Mouse (Mus musculus): ENCODE data around the gene Tgfb3. TPM values are rescaled to one million over a fixed set of nuclear protein-coding genes. Genes with fewer than 3 reads are reported as not detected.

Gene Tgfb3
- total RNA-seq, 2 experiments from 2014 or later, result 11.9 to 13.8 TPM

DNA sequence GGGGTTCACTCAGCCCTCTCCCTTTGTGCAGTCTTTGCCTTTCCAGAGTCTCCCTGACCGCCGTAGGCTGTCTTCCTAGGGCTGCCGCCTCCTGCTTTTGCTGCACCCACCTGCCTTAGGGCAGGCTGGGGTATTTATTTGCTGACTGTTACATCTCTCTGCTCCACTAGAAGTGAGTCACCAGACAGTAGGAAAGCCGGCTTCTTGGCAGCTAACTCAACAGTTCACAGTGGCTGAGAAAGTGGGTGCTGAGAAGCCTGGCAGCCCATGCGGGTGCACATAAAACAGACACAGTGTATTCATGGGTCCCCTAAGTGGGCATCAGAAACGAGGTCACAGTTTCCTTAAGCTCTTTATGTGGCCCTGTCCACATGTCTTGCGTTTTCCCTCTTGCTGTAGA, 7.0 kb upstream of the Tgfb3 start:
- intact Hi-C loops (cut with DNase I), result no loop called here
- DNase-seq (ENCODE audit: low spot score in 2 of 2), result peak; percentile 63 to 65

DNA sequence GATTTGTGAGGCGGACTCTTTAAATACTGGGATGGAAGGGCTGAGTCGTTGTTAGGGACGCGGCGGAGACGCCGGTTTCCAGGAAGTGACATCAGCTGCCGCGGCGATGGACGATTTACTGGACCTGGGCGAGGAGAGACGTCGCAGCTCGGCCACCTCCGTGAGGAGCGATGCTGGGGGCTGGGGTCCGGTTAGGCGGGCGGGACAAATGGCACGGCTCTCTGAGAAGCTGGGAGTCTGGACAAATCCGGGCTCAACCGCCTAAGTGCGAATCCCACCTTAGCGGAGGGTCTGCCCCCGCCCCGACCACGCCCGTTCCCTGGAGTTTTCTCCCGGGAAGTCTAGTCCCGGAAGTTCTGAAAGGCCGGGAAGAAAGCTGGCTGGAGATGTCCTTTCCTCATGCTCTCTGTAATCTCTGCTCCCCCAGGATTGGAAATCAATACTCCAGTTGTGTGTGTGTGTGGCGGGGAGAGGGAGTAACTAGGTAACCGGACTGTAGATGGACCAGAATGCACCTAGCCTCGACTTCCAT, 3.7 kb upstream of the Tgfb3 start, which contains the start of gene Ift43:
Ift43 (plus strand) TSS at position 61 of the 532 bp plus-strand sequence.
- intact Hi-C loops (cut with DNase I), result no loop called here
- DNase-seq (ENCODE audit: low spot score in 2 of 2), result peak; percentile 74 to 83

DNA sequence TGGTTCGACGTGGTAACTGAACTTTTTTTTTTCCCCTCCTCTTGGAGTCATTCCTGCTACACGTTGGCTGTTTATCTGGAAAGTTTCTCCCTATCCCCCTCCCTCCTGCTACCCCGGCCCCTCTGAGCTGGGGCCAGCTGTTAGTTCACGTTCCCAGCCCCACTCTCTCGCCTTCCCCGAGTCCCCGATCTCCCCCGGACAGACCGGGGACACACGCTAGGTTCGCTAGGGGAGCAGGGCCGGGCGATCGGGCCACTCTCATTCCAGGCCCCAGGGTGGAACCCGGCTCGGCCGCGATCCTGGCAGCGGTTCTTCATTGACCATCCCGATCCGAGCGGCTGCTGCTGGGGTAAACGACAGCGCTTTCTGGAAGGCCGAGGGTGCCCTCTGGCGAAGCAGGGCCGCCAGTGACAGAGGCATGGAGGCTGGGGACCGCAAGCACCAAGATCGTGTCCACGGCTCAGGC, 394 bp upstream of the Tgfb3 start:
- DNase-seq (ENCODE audit: low spot score in 2 of 2), result peak; percentile 90 to 92
- intact Hi-C loops (cut with DNase I), result loop anchor here (1.0 to 5.0 kb wide), 6 partner anchors 57 to 332 kb away; partner anchors contain the start of gene Flvcr2

DNA sequence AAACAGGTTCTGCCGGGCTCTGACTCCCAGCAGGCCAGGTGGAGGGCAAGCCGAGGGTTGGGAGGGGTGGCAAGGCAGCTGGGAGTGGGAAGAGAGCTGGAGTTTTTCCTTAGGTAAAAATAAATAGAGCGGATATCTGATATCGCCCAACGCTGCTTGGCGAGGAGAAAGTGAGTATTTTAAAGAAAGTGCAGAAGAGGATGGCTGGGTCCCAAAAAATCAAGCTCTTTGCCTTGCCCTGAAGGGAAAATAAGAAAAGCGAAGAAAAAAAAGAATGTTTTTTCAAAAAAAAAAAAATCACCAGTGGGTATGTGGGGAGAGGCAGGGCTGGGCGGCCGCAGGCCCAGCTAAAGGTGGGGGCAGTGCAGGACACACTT, 677 bp downstream of the Tgfb3 start:
- no peak for DNase-seq (ENCODE audit: low spot score in 2 of 2)
- intact Hi-C loops (cut with DNase I), result loop anchor here (5.0 kb wide), 5 partner anchors 56 to 331 kb away; partner anchors contain the start of gene Flvcr2

DNA sequence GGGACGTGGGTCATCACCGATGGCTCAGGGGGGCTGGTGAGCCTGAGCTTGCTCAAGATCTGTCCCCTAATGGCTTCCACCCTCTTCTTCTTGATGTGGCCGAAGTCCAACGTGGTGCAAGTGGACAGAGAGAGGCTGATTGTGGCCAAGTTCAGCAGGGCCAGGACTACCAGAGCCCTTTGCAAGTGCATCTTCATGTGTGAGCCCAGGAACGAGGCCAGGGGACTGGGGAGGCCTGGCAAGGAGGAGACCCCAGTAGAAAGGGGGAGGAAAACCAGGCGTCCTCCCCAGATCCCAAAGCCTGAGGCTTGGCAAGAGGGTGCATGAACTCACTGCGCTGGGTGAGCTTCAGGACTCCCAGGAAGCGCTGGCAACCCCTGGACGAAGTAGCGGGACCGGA, 1.1 kb downstream of the Tgfb3 start:
- no peak for DNase-seq (ENCODE audit: low spot score in 2 of 2)
- intact Hi-C loops (cut with DNase I), result loop anchor here (5.0 kb wide), 5 partner anchors 55 to 330 kb away; partner anchors contain the start of gene Flvcr2

DNA sequence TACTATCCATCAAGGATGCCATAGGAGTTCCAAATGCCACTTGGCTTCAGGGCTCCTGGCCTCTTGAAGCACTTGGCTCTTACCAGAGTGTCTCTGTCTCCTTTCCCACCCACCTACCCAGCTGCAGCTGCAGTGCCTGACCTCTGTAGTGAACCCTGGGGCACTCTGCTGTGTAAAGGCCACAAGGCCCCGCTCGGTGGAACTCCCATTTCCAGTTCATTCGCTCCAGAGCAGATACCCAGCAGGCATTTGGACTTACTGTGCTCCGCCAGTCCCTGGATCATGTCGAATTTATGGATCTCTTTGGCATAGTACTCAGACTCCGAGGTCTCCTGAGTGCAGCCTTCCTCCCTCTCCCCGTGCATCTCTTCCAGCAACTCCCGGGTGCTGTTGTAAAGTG, 1.5 kb downstream of the Tgfb3 start:
- intact Hi-C loops (cut with DNase I), result loop anchor here (5.0 kb wide), 5 partner anchors 55 to 330 kb away; partner anchors contain the start of gene Flvcr2
- DNase-seq (ENCODE audit: low spot score in 2 of 2), result no peak

DNA sequence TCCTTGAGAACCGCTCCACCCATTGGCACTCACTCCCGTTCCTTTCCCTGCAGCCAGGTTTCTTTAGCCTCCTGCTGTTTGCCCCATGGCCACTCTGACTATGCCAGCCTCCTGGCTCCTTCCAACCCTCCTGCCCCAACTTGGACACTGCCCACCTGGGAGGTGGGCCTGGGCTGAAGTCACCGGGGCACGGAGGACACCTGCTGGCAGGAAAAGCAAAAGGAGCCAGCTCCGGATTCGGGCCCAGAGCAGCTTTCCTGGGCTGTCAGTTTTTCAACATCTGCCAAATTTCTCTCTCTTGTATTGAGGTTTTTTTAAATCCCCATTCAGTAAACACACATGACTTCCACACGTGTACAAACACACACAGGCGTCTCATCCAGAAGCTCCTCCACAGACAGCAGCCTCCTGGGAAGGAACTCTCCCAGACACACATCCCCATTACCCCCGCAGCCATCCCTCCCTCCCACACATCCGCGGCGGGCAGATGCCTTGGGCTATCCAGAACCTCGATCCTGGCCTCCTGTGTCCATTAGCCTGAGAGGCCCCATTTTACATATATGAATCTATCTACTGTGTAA, 2.4 kb downstream of the Tgfb3 start:
- peak; percentile 40 to 61 for DNase-seq (ENCODE audit: low spot score in 2 of 2)
- intact Hi-C loops (cut with DNase I), result loop anchor here (5.0 kb wide), 5 partner anchors 54 to 329 kb away; partner anchors contain the start of gene Flvcr2

DNA sequence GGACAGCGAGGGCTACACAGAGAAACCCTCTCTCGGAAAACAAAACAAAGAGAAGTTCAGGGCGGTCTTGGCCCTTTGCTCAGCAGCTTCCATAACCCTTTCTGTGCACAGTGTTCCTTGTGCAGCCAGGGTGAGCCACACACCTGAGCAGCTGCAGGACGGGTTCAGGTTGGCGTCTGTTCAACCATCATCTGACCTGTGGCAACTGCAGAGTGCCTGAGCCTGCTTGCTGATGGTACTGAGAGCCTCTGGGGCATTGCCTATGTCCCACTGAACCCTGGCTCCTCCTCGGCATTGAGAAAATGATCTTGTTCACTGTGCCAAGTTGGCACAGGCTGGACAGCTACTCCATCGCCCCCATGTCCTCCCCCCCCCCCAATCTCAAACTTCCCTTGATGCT, 3.5 kb downstream of the Tgfb3 start:
- DNase-seq (ENCODE audit: low spot score in 2 of 2), result no peak
- intact Hi-C loops (cut with DNase I), result loop anchor here (5.0 kb wide), 5 partner anchors 53 to 328 kb away; partner anchors contain the start of gene Flvcr2

DNA sequence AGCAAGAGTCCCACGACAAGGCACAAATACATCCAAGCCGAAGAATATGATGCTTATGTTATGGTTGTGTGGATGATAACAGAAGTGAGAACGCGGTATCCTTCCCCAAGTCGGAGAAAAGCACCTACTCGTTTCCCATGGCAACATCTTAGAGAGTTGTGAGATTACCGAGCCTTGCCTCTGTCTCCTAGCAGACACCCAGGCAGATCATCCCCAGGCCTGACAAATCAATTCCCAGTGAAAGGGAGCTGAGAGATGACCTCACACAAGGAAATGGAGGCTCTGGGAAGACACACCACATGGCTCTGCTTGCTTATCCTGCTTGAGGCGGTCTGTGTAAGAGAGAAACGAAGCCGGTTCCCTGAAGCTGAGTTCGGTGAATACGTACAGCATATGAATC, 4.2 kb downstream of the Tgfb3 start:
- intact Hi-C loops (cut with DNase I), result loop anchor here (5.0 kb wide), 5 partner anchors 52 to 327 kb away; partner anchors contain the start of gene Flvcr2
- peak; percentile 47 to 83 for DNase-seq (ENCODE audit: low spot score in 2 of 2)

DNA sequence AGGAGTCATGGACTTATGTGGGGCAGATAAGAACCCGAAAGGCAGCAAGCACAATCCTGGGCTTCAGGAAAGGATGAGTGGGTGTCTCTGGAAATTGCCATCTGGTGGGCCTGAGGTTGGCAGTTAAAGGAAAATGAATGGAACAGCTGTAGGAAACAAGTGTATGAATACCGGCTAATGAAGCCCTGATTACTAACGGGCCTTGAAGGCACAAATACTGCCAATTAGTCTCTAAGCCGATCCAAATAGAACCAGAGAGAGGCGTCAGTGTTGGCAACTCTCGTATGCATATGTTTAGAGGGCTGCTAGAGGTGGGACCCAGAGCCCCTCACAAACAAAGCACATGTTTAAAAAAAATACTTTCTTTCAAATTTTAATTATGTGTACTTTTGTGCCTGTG, 7.4 kb downstream of the Tgfb3 start:
- no peak for DNase-seq (ENCODE audit: low spot score in 2 of 2)
- intact Hi-C loops (cut with DNase I), result no loop called here

DNA sequence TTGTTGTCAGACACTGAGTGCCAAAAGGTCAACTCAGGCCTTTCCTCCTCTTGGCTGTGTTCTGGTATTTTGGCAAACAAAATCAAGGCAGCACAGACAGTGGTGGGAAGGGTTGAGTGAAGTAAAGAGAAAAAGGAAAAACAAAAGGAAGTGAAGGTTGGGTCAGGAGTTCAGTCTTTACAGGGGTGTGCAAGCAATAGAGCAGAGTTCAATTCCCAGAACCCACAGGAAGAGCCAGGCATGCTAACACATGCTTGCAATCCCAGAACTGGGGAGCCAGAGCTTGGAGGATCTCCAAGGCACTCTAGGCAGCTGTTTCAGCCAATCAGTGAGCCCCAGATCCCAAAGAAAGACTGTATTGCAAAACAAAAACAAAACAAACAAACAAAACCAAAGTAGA, 14.0 kb downstream of the Tgfb3 start:
- DNase-seq (ENCODE audit: low spot score in 2 of 2), result no peak
- intact Hi-C loops (cut with DNase I), result no loop called here

DNA sequence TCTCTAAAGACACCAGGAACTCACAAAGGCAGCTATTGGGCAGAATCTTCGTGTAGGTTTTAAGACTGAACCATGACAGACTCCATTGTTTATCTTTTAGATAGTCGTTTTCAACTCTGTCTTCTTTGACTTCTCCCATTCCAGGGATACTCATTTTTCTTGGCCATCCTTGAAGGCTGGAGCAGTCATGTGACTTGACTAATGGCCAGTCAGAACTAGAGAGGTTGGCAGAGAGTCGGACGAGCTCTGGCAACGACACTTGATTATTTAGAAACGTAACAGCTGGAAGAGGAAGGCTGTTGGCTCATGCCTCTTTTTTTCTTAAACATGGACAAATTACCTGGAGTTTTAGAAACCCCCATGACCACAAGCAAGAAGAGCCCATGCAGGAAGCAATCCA, 19.5 kb downstream of the Tgfb3 start:
- DNase-seq (ENCODE audit: low spot score in 2 of 2), result no peak
- intact Hi-C loops (cut with DNase I), result no loop called here

DNA sequence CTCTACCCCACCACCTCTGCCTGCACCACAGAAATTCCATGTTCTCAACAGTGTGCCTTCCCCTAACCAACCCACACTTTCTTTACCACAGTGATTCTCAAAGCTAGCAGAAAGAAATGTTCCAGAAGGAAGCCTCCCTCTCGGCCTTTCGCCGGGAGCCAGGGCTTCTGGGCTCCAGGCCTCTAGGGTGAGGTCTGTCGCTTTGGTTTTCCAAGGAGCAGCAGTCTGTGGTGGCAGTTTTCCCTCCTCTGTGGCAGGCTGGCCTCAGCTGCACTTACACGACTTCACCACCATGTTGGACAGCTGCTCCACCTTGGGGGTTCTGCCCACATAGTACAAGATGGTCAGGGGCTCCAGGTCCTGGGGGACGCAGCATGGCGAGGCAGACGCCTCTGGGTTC, 21.3 kb downstream of the Tgfb3 start:
- no peak for DNase-seq (ENCODE audit: low spot score in 2 of 2)
- intact Hi-C loops (cut with DNase I), result no loop called here

DNA sequence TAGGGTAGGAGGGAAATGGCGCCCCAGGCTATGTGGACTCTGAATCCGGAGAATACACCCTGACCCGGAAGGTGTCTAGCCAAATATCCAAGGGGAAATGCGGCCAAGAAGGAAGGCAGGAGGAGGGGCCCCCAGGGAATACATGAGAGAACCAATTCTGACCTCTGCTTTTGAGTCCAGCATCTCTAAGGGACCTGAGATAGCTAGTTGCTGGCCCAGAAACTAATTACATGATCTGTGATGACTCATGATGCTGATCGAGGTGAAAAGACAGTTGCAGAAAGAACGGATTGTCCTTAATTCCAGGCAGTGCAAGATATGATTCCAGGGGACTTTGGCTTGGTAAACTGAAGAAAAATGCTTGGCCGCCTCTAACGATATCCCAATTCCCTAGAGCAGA, 21.9 kb downstream of the Tgfb3 start:
- intact Hi-C loops (cut with DNase I), result no loop called here
- no peak for DNase-seq (ENCODE audit: low spot score in 2 of 2)

DNA sequence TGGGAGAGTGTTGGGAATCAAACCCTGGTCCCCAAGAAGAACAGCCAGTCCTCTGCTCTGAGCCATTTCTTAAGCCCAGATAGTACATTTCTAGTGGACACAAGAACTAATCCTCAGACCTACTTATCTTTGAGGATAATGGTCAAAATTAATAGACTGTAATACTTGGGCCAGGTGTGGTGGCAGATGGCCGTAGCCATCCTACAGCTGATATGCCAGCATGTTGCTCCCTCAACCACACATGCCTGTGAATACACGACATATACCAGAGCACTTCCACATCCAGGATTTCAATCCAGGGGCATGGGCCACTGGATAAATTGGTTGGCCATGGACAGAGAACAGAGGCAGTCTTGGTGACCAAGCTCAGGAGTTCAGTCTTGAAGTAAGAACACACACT, 23.5 kb downstream of the Tgfb3 start:
- no peak for DNase-seq (ENCODE audit: low spot score in 2 of 2)
- intact Hi-C loops (cut with DNase I), result no loop called here

DNA sequence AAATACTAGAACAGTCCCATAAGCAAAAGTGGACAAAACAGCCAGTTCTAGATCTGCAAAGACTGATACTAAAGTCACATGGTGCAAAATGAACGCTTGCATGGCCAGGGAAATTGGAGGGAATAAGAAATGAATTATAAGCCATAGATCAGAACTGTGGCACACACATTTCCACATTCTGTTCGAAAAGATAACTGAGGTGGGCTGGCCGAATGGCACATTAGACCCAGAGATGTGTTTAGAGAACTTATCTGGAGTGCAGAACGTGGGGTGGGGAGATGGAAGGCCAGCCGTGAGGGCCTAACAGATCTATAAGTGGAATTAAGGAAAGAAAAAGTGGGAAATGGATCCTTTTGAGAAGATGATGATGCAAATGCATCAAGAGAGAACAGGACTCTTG, 27.4 kb downstream of the Tgfb3 start:
- intact Hi-C loops (cut with DNase I), result no loop called here
- no peak for DNase-seq (ENCODE audit: low spot score in 2 of 2)

DNA sequence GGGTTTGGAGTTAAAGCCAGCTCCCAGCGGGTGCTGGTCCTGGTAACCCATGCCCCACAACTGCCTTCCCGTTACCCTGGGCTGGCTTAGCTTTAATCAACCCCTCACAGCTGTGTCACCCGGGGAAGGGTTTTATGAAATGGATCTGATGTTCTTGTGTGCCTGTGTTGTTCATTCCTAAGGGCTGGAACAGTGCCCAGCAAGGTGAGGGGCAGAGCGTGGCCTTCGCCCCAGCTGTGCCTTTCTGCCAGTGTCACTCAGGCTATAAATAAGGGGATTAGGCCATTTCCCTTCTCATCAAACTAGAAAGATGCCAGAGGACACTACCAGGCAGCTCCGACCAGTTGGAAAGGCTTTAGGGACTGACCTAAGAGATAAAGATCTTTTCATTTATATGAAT, 29.0 kb downstream of the Tgfb3 start:
- intact Hi-C loops (cut with DNase I), result no loop called here
- no peak for DNase-seq (ENCODE audit: low spot score in 2 of 2)

DNA sequence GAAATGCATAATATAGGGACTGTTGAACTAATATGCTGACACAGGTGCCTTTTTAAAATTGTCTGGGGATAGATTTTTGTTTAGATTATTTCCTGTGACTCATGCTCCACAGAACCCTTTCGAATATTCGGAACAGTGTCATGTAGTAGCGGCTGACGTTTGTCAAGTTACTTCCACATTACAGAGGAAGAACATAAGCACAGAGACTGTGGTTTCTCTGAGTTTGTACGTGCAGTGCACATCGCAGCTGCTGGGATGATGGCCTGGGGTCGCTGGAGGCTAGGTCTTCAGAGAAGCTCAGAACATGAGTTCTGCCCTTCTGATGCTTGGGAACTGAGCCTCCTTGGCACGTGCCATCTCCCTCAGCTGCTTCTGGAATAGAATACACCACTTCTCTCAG, 31.5 kb downstream of the Tgfb3 start:
- intact Hi-C loops (cut with DNase I), result no loop called here
- no peak for DNase-seq (ENCODE audit: low spot score in 2 of 2)

DNA sequence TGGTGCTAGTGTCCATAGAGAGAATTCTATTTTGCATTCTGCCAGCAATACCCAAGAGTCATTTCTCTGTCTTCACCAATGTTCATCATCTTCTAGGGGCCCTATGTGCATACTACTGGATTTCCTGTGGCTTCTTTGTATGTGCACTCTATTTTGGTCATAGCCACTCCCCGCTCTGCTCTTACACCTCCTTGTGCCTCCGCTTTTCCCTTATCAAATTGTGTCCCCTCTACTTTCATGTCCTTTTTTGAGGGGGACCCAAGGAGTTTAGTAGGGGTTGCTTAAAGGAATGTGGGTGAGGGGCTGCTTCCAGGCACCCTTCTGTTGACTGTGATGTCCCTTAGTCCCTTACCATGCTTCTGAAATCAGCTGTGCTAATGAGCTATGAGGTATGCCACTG, 32.1 kb downstream of the Tgfb3 start:
- intact Hi-C loops (cut with DNase I), result no loop called here

DNA sequence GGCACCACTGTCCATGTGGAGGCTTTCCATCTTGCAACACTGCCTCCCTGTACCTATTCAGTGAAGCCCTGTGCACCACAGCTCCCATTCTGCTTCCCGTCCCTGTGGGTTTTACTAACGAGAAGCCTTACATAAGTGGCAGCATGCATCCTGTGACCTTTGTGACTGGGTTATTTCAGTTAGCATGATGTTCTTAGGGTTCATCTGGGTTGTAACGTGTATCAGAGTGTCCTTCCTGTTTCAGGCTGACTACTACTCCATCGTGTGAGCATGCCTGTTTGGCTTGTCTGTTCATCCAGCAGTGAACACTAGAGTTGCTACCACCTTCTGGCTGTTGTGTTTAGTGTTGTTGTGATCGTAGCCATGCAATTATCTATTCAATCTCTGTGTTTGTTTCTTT, 32.7 kb downstream of the Tgfb3 start:
- intact Hi-C loops (cut with DNase I), result no loop called here
- DNase-seq (ENCODE audit: low spot score in 2 of 2), result no peak

More for the DNA sequence above, 32.1 kb downstream of the Tgfb3 start:
- no peak for DNase-seq (ENCODE audit: low spot score in 2 of 2)

DNA sequence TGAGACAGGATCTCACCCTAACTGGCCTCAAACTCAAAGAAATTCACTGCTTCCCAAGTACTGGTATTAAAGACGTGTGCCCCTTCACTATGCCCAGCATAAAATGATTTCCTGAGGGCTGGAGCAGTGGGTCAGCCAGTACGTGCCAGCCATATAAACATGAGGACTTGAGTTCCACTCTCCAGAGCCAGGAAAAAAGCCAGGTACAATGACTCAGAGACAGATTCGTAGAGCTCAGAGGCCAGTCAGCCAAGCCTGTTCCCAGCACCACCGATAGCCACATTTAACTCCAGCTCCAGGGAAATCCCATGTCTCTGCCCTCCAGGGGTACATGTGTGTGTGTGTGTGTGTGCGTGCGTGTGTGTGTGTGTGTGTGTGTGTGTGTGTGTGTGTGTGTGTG, 39.1 kb downstream of the Tgfb3 start:
- intact Hi-C loops (cut with DNase I), result no loop called here
- no peak for DNase-seq (ENCODE audit: low spot score in 2 of 2)
